Mouse (Mus musculus) liver, embryonic 14.5 days (tissue): ENCODE data around the gene Gucd1.

Experiments used
- CTCF ChIP-seq: IDR thresholded peaks from 2 replicates; pipeline ENCODE4 v1.5.1; 2016; ENCODE audit warnings: antibody characterized with exemption, low read depth, control low read depth
- EP300 ChIP-seq: IDR thresholded peaks from 2 replicates; pipeline ENCODE4 v1.6.1; 2016; ENCODE audit warnings: antibody characterized with exemption, low read depth

DNA sequence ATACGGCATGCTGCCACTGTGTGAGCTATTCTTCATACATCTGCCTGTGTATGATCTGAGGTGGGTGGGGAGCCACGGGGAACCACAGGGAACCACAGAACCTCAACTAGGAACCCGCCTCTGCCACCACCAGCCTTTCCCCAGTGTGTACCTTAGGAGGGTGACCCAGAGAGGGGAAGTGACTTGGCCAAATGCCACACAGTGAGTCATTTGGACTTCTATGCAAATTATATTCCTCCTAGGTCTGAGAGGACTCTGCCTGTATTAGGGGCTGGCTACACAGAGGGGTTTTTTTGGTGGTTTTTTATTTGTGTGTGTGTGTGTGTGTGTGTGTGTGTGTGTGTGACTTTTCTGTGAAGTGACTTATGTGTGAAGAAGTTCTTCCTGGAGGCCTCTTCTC is 191.2 kb downstream of the Gucd1 start:
- TF ChIP-seq EP300 (no peak), CTCF (no peak)
